Mouse (Mus musculus): ENCODE measurements around the gene Dgki.

DNA sequence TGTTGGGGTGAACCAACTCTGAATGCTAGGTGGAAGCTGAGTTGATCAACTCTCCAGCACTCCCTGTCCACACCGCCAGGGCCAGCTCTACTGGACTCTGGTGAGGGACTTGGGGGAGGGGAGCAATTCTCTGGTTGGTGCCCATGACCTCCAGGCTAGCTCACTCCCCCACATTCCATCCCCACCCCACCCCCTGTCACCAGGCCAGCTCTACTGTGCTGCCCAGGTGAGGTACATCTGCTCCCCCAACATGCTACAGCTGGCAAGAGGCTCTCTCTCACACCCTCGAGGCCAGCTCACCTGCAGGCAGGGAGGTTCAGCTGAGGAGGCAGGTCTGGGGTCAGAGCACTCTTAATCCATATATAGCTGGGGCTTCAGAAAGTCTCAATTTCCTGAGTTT, 63.1 kb downstream of the Dgki start:
- TF ChIP-seq POLR2A (IDR thresholded peaks at IDR 0.05; ENCODE audit: low read depth, low read length) (no peak), CTCF (IDR thresholded peaks at IDR 0.05; ENCODE audit: extremely low read depth, insufficient read length, insufficient replicate concordance, low read depth, low read length) (no peak)
